Mouse (Mus musculus) central nervous system, embryonic 11.5 days (tissue): ENCODE measurements around the gene Evi2b. TPM values are rescaled to one million over a fixed set of nuclear protein-coding genes. Genes with fewer than 3 reads are reported as not detected.

Experiments
- polyA plus RNA-seq: library from polyadenylated mRNA; depleted of rRNA; stranded (reverse); fragments of >200 nt; gene quantifications from 2 replicates; pipeline ENCODE4 v1.2.3, GENCODE M21; 2012; rRNA removed

Evi2b gene
- 1.4 and 2.0 TPM in 2 replicates for polyA plus RNA-seq

GRCm38 (mm10) chr11:79523560-79524309, at the start of gene Evi2b:
Gene Evi2b (minus strand): TSS chr11:79523762.

GRCm38 (mm10) chr11:79530333-79530761, 6.8 kb upstream of the Evi2b start, which contains the start of the genes Evi2 and Evi2a:
Gene Evi2 (minus strand): TSS chr11:79530589.
Gene Evi2a (minus strand): TSS chr11:79530609.

GRCm38 (mm10) chr11:79503845-79504244, 19.7 kb downstream of the Evi2b start, which contains the start of gene Omg:
Gene Omg (minus strand): TSS chr11:79504084.

Other genes starting within 250 kb of the Evi2b start
- not detected in 2 replicates for gene Gm9964, start 226.9 kb downstream of the Evi2b start, polyA plus RNA-seq
- gene Nf1, start 184.1 kb downstream of the Evi2b start, polyA plus RNA-seq: 25.9 and 32.5 TPM in 2 replicates
- gene Omg, start 19.7 kb downstream of the Evi2b start, polyA plus RNA-seq: 0.29 and 0.39 TPM in 2 replicates
- 0.10 and 0.14 TPM in 2 replicates for gene Evi2, start 6.8 kb upstream of the Evi2b start, polyA plus RNA-seq
- 2.0 and 2.4 TPM in 2 replicates for gene Evi2a, start 6.8 kb upstream of the Evi2b start, polyA plus RNA-seq
- gene Rab11fip4, start 67.5 kb upstream of the Evi2b start, polyA plus RNA-seq: 22.2 and 27.3 TPM in 2 replicates